Mouse (Mus musculus) myocyte (in vitro differentiated cells): Measurements from ENCODE around the gene Bcl6b.

Experiments used
- POLR2A ChIP-seq: IDR thresholded peaks from one replicate; pipeline ENCODE4 v1.6.1; 2011; ENCODE audit warnings: low read depth, mild to moderate bottlenecking, control low read depth, moderate library complexity; ENCODE audit not compliant: insufficient read length
- POLR2AphosphoS2 ChIP-seq: IDR thresholded peaks from one replicate; pipeline ENCODE4 v1.6.1; 2011; ENCODE audit warnings: low read depth, control low read depth; ENCODE audit not compliant: insufficient read length
- USF1 ChIP-seq: IDR thresholded peaks from one replicate; pipeline ENCODE4 v1.6.1; 2011; ENCODE audit warnings: low read depth, mild to moderate bottlenecking, control low read depth, moderate library complexity

- no peak for TF ChIP-seq POLR2AphosphoS2
- no peak for TF ChIP-seq POLR2A
- no peak for TF ChIP-seq USF1
Observed at GRCm38 (mm10) chr11:70218741-70219470, 10.7 kb downstream of the Bcl6b start.
